Mouse (Mus musculus) ovary, postnatal 14 days (tissue): ENCODE data around the gene Slc22a16.
"Not testable (repeated sequence)": the region's sequence is repeated elsewhere in the genome, so short reads cannot be mapped to it uniquely, and the experiment has no call there.

Experiments
- DNase-seq: peaks from one replicate; pipeline ENCODE4 v3.0.0; 2022; ENCODE audit warnings: low spot score

The Slc22a16 gene

GRCm38 (mm10) chr10:40570036-40570435 is at the start of gene Slc22a16:
Slc22a16 (plus strand) TSS chr10:40570336.
- no peak for DNase-seq

GRCm38 (mm10) chr10:40521579-40521978 is 48.6 kb upstream of the Slc22a16 start:
- no peak for DNase-seq

GRCm38 (mm10) chr10:40523312-40523975 is 46.7 kb upstream of the Slc22a16 start:
- DNase-seq, result no peak

GRCm38 (mm10) chr10:40524032-40524806 is 45.9 kb upstream of the Slc22a16 start:
- DNase-seq, result no peak

- DNase-seq, result peak; percentile 65
Observed at GRCm38 (mm10) chr10:40524991-40525390, 45.1 kb upstream of the Slc22a16 start.

GRCm38 (mm10) chr10:40525616-40526155 is 44.5 kb upstream of the Slc22a16 start:
- DNase-seq, result no peak

GRCm38 (mm10) chr10:40526301-40526761 is 43.8 kb upstream of the Slc22a16 start:
- no peak for DNase-seq

- DNase-seq, result no peak
Observed at GRCm38 (mm10) chr10:40526986-40527385, 43.1 kb upstream of the Slc22a16 start.

GRCm38 (mm10) chr10:40527573-40527972 is 42.6 kb upstream of the Slc22a16 start:
- DNase-seq, result no peak

GRCm38 (mm10) chr10:40528668-40529067 is 41.5 kb upstream of the Slc22a16 start:
- DNase-seq, result no peak

GRCm38 (mm10) chr10:40529617-40530016 is 40.5 kb upstream of the Slc22a16 start:
- no peak for DNase-seq

- DNase-seq, result no peak
Observed at GRCm38 (mm10) chr10:40530661-40531060, 39.5 kb upstream of the Slc22a16 start.

GRCm38 (mm10) chr10:40532586-40532985 is 37.5 kb upstream of the Slc22a16 start:
- not testable (repeated sequence) for DNase-seq

GRCm38 (mm10) chr10:40541351-40541750 is 28.8 kb upstream of the Slc22a16 start:
- no peak for DNase-seq

- DNase-seq, result no peak
Observed at GRCm38 (mm10) chr10:40549317-40549716, 20.8 kb upstream of the Slc22a16 start.

GRCm38 (mm10) chr10:40551801-40552200 is 18.3 kb upstream of the Slc22a16 start:
- DNase-seq, result no peak

GRCm38 (mm10) chr10:40565695-40566094 is 4.4 kb upstream of the Slc22a16 start:
- DNase-seq, result not testable (repeated sequence)

GRCm38 (mm10) chr10:40575912-40576634 is 5.9 kb downstream of the Slc22a16 start:
- DNase-seq, result no peak

GRCm38 (mm10) chr10:40583584-40584255 is 13.6 kb downstream of the Slc22a16 start:
- peak; percentile 6 for DNase-seq

- DNase-seq, result no peak
Observed at GRCm38 (mm10) chr10:40592186-40592585, 22.1 kb downstream of the Slc22a16 start.

- DNase-seq, result no peak
Observed at GRCm38 (mm10) chr10:40597177-40597576, 27.0 kb downstream of the Slc22a16 start.
